Mouse (Mus musculus) gonadal fat pad, adult 2 months (tissue): ENCODE measurements around the gene Lrp10. TPM values are rescaled to one million over a fixed set of nuclear protein-coding genes. Genes with fewer than 3 reads are reported as not detected.

Experiments
- DNase-seq: peaks from one replicate; pipeline ENCODE4 v3.0.0-alpha.2; 2012; ENCODE audit warnings: low read depth
- polyA plus RNA-seq: library from polyadenylated mRNA; depleted of rRNA; stranded (reverse); fragments of >200 nt; gene quantifications from 2 replicates; pipeline ENCODE4 v1.2.3, GENCODE M21; 2012; rRNA removed

Gene Lrp10
- 125 and 172 TPM in 2 replicates for polyA plus RNA-seq

DNA sequence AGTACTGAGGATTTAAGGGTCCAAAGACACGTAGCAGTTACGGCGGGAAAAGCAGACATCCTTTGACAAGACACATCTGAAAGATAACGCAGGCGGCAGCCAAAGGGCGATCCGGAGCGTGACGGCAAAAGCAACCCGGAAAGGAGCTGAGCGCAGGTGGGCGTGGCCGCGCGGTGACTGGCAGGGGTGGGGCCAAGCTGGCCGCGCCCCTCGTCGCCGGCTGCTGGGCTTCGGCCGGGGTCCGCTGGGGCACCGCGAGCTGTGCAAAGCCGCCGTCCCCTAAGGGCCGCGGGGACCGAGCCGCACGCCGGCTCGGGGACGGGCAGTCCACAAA, at the start of gene Lrp10:
Gene Lrp10, plus strand, starts transcription at position 179 of the 334 bp plus-strand sequence.
- DNase-seq = no peak

DNA sequence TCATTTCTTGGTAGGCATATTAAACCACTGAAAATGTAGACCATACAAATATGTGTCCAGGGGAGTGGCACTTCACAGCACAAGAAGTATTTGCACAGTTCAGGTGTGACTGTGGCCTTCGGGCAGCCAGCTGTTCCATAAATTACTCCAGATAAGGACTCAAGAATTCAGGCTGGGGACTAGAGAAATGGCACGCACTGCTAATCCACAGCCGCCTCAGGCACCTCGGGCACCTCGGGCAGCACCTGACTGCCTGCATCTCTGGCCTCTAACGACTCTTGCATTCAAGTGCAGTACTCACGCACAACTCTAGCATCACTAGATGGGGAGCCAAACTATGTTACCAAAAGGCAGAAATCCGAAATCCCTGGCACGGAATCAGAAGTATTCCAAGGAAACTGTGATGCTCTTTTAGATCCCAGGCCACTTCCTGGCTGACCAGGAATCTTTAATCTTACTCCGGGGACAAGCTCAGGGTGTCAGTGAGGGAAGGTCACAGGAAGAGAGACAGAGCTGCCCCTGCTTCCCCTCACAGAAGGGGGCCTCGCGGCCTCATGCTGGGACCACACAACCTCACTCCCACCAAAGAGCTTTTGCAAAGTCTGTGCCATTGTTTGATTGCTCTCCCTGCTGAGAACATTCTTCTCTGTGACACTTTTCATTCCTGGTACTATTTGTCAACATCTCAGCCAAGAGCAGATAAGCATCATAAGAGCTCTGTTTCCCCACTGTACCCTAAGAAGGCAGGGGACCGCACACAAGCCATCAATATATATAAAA, 48.5 kb upstream of the Lrp10 start:
- DNase-seq = no peak

DNA sequence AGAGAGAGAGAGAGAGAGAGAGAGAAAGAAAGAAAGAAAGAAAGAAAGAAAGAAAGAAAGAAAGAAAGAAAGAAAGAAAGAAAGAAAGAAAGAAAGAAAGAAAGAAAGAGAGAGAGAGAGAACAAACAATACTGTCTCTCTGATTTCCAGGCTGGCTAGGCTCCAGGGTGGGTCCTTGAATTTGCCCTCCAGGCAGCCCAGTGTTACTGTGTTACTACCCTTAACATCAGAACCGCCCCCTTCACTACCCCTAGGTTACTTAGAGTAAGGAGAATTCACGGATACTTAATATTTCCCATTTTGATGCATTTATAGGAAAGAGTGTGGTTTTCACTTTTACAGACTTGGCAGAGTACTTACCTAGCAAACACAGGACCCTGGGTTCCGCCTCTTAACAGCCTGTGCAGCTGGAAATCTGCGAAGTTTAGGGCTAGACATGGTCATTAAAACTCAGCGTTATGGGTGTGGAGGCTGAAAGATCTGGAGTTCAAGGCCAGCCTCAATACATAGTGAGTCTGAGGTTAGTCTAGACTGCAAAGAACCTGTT, 47.6 kb upstream of the Lrp10 start:
- no peak for DNase-seq

DNA sequence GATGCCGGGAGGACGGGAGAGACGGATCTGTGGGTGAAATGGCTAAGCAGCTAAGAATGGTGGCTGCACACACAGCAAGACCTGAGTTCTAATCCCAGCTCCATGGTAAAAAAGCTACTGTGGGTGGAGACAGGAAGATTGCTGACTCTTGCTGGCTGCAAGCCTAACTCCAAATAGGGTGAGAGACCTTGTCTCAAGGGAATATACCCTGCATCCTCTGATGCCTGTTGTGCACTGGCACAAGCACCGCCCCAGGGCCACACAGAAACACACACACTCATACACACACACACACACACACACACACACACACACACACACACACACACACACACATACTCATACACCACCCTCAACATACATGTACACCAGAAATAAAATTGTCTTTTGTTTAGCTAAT, 47.1 kb upstream of the Lrp10 start:
- no peak for DNase-seq

DNA sequence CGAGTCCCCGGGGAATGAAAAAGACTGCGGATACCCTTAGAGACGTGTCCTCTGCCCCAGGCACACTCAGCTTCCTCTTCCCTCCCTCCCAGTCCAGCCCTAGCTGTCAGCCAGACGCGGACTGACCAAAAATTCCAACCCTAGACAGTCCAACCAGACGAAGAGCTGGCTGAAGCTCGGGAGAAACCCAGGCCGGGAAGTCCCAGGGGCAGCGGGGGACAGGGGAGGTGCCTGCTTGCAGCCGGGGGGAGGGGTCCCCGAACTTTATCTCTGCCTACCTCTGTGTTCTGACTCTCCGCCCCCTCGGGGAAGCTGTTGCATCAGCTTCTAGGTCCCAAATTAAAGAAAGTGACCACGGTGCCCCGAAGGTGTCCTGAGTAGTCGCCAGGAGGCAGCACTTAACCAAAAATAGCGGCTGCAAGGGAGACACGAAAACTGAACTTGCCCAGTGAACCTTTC, 46.3 kb upstream of the Lrp10 start, which contains the start of gene Slc7a7:
Gene Slc7a7, minus strand, starts transcription at position 158 of the 459 bp plus-strand sequence.
- no peak for DNase-seq

DNA sequence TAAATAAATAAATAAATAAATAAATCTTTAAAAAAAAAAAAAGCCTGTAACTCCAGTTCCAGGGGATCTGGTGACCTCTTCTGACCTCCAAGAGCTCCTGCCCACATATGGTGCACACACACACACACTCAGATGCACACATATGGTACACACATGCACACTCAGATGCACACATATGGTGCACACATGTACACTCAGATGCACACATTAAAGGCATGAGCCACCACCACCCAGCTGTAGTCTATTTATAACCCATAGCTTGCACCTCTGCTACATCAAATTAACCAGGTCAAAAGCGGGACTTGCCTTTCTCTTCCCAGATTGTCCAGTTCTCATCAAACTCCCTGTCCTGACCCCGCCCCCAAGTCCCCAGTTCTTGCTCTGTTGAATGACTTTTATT, 42.9 kb upstream of the Lrp10 start:
- no peak for DNase-seq

DNA sequence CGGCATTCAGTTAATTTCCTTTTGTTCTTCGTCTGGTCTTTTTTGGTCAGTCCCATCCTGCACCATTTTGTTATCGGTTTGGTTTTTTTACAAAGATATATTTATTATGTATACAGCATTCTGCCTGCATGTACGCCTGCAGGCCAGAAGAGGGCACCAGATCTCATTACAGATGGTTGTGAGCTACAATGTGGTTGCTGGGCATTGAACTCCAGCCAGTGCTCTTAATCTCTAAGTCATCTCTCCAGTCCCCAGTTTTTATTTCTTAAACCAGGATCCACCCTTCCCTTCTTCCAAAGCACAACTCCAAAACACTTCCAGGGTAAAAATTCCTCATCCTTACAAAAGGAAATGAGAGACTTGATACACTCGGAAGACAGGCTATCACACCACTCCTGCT, 40.5 kb upstream of the Lrp10 start:
- DNase-seq = no peak

DNA sequence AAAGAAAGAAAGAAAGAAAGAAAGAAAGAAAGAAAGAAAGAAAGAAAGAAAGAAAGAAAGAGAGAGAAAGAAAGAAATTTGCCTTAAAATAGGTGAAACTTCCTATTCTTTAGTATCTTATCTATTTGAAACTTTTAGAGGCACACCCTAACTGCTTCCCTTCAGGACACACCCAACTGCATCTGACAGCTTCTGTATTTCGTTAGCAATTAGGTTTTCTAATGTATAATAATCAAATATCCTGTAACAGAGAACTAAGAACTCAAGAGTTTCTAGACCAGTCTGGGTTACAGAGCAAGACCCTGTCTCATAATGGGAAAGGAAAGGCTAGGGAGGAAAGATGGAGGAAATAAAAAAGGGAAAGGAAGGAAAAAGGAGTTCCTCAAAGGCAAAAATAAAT, 39.3 kb upstream of the Lrp10 start:
- DNase-seq = no peak

DNA sequence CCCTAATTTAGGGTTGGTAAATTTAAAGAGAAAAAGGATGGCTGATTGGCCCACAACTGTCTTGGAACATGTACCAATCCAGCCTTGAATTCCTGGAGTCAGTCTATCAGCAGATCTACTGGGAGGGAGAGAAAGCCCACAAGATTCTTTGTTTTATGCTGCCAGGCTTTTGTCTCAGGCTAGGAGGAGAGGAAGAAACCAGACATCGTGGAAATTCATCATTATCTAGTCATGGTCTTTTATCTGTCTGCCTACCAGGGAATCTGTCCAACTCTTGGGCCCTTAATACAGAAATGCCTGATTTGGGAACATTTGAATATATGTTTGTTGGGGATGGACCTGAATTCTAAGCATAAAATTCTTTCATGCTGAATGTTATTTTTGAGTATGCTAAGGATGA, 38.4 kb upstream of the Lrp10 start:
- no peak for DNase-seq

DNA sequence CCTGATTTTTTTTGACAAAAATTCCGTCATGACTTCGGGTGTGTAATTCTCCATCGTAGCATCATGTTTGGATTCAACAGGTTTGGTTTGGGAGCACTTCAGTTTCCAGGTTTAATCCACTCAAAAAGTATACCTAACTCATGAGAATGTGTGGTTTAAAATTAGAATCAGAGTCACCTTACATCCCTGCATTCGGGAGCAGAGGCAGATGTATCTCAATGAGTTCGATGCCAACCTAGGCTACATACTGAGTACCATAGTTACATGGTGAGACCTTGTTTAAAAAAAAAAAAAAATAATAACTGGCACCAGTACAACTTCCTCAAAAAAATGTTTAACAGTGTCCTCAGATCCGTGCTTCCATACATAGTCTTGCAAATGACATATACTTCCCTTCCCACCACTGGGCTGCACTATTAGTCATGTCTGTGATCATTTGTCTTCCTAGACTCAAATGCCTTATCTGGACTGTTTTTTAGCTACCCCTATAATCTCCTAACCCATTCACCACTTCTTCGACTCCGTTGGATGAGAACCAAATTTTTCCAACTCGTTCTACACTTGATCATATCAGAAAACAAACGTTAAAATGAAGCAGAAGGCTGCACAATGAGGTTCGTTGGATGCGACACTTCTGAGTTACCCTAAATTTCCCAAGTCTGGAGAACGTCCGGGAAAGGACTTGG, 37.8 kb upstream of the Lrp10 start:
- no peak for DNase-seq

DNA sequence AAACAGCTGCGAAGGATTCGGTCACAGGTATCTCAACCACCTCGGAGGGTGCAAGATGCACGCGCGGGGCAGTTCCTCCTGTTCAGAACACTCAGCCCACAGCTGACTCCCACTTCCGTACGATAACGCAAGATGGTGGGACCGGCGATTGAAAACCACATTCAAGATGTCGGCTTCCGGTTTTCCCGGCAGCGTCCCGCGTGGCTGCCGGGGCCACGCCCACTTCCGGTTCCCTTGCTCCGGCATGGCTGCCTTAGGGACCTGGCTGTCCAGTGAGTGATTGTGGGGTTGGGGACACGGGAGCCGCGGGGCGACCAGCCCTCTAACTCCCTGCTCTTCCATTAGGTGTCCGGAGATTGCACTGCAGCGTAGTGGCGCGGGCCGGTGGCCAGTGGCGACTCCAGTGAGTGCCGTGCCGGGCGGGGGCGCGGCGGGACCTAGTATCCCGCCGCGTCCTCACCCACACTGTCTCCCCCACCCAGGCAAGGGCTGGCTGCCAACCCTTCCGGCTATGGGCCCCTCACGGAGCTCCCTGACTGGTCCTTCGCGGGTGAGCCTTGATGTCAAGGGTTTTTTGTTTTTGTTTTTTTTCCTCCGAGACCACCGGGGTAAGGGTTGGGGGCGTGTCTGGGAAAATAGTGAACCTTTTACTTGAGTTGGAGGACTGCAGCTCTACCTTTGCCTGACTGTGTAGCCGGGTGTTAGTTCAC, 37.1 kb upstream of the Lrp10 start, which contains the start of gene Mrpl52:
Gene Mrpl52, plus strand, starts transcription at position 221 of the 710 bp plus-strand sequence.
- no peak for DNase-seq

DNA sequence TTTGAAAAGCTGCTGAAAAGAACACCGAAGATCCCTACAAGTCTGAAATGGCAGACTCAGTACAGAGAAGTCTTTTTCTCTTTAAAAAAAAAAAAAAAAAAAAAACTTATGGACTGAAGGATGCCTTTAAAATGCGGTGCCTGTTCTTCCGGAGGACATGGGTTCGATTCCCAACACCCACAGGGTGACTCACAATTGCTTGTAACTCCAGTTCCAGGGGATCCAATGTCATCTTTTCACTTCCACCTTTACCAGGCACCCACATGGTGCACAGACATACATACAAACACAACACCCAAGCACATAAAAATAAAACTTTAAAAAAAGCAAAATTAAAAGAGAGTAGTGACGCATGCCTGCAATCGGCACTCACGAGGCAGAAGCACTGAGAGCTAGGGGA, 36.2 kb upstream of the Lrp10 start:
- DNase-seq = no peak

DNA sequence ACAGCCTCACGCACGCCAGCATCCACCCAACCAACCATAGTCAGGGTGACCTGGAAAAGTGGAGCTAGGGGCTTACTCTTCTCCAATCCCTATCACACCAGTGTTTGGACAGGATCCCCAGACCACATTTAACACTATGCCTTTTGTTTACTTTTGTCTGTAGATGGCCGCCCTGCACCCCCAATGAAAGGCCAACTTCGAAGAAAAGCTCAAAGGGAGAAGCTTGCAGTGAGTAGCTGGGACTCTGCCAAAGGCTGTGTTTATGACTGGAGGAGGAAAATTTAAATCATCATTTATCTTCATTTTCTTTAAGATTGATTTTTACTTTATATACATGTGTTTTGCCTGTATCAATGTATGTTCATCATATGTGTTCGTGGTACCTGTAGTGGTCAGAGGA, 35.5 kb upstream of the Lrp10 start:
- DNase-seq = no peak

DNA sequence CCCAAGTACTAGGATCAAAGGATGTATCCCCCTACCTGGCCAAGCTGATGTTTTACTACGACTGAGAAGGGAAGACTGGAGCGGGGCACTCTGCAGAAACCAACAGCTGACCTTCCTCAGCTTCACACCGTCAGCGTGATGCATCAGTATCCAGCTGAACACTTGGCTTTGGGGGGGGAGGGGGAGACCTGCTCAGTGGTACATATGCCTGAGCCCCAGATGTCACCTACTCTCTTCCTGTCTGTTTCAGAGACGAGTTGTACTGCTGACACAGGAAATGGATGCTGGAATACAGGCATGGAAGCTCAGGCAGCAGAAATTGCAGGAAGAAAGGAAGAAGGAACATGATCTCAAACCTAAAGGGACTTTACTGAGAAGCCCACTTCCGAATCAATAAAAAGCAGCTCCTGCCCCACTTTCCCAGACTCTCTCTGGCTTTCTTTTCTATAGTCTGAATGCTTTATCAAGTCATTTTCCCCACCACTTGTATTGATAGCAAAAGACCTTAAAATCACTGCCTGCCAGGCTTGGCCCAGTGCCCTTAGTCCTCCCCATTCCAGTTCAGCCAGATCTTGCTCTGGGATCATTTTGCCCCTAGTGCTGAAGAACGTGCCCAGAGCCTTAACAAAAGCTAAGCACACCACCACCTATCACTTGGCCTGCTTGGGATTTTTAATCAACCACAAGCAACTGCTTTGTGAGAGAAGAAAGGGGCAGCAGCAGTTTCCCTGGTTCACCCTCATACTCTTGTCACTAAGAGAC, 34.4 kb upstream of the Lrp10 start:
- DNase-seq = no peak

DNA sequence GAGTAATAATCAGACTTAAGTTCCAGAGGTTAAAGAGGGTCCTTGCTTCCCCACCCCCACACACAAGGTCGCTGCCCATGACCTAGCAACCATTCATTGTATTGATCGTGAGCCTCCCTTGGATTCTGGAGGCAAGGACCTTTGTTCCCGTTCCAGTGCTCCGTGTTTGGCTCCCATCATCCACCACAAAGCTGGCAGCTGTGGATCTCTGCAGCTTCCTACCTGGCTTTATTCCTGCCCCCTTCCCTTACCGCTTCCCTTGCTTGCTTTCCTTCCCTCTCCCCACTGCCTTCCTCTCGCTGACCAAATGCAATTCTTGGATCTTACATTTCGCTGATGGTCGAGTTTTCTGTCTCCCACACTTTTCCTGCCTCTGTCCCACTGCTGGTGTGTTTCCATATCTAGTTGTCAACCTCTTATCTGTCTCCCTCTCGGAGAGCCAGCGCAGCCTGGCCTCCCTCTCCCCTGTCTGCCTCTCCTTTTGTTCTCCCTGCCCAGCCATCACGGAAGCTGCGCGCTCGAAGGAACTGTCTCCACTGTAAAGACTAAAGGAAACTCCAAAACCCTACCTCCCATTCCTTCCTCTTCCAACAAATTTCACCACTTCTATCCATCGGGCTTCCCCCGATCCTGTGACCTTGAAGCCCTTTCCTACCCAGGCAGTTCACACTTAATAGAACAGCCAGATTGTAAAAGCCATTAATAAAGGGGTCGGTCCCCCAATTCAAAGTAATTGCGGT, 33.4 kb upstream of the Lrp10 start:
- no peak for DNase-seq

DNA sequence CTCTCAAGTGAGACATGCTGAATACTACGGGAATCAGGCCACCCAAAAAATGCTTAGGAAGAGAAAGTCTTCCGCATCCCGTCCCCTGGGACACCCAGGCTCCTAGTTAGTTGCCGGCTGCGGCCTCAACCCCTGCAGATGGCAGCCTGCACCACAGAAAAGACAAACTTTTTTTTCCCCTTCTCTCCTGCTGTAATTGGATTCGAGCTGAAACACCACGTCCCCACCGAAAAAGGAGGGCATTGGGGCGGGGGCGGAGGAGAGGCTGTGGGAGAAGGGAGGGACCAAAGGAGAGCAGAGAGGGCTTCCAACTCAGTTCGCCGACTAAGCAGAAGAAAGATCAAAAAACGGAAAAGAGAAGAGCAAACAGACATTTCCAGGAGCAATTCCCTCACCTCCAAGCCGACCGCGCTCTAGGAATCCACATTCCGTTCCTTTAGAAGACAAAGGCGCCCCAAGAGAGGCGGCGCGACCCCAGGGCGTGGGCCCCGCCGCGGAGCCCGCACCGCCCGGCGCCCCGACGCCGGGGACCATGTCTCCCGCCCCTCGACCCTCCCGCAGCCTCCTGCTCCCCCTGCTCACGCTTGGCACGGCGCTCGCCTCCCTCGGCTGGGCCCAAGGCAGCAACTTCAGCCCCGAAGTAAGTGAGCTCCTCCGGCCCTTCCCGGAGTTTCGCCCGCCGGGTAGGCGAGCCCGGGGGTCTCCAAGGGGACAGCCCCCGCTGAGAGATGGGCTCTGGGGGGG, 32.4 kb upstream of the Lrp10 start, which contains the start of gene Mmp14:
Gene Mmp14, plus strand, starts transcription at position 279 of the 744 bp plus-strand sequence.
- DNase-seq = no peak

DNA sequence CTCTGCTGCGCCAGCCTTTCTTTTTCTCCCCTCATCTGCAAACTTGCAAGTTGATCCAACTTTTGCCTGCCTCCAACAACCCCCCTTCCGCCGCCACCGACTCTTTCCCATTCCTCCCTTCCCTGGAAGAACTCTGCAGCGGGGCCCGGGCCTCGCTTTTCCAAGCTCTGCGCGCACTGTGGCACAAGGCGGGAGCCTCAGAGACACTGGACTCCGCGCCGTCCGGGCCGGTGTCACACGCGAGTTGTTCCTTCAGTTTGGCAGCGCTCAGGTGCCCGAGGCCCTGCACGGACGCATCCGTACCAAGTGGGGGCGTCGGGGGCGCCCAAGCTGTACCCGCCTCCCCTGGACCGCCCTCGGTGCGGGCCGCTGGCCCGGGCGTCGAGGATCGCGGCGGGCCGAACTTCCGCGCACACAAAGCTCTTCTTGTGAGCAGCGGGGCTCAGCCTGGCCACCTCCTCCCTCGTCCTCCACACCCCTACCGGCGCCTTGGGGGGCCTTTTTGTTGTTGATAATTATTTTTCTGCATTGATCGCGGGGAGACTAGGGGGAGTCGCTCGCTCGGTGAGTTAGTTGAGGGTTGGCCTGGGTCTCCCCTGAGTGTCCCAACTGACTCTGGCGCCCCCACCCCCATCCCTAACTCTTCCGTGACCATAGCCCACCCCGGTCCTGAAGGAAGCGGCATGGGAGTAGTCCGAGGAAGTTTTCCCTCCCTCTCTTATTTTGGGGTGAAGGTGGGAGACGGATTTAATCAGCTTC, 31.7 kb upstream of the Lrp10 start:
- no peak for DNase-seq

DNA sequence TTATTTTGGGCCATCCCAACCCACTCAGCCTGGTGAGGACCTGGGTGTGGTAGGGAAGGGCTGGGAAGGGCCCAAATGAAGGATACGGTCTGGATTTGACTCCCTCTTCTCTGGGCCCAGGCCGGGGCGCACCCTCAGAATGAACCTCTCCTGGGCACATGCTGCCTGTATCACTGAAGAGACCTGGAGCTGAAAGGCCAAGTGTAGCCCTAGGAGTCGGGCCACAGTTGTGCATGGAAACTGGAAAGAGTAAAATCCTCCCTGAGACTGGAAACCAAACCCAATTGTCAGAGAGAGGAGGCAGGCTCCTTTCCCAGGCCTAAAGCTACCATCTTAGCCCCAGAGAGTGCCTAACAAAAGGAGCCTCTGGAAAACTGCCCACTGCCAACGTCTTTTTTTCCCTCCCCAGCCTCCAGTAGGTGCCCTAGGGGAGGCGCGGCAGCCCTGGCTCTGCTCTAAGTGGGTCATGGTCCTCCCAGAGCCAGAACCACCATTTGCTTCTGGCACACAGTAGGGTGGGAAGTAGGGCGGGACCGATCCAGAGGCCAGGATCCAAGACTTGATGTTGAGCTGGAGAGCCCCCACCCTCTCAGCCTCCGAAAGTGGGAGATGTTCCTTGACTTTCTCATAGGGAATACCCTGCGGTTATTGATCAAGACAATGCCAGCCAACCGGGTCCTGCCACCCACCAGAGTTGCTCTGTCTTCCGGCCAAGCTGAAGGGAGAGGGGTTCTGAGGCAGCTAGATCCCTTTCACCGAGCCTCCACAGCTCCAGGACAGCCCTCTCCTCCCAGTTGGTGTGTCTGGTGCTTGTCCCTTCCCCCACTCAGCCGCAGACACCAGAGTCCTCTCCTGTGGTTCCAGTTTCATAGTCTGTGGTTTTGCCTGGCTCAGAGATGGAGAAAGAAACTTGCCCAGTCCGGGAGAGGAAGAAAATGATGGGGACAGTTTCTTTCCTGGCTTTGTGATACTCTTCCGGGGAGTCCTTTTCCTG, 30.8 kb upstream of the Lrp10 start:
- DNase-seq = no peak
